15 mouse cellular contexts compared by ENCODE assay signal in genomic region chr1:85117537-85117936, GRCm38 (mm10). TPM values are rescaled to one million over a fixed set of nuclear protein-coding genes. Genes with fewer than 3 reads are reported as not detected.
"Had no signal": no experiment of that assay in that cellular context is flagged by ENCODE, and none has a peak within 500 bp of the region (broad histone marks: within the 10 kb centered on the region; RNA-seq: fewer than 3 reads in every experiment).

No protein-coding gene starts in this region.

RNA-seq across cellular contexts. Expression of gene A530032D15Rik, which starts 7.9 kb away (rescaled TPM):
- polyA plus RNA-seq: neural tube, embryonic 11.5 days; neural tube, embryonic 12.5 days; neural tube, embryonic 13.5 days; neural tube, embryonic 14.5 days; neural tube, embryonic 15.5 days; stomach, embryonic 14.5 days; stomach, embryonic 15.5 days; stomach, postnatal 0 days; testis, adult 2 months had no signal

RNA-seq across cellular contexts. Expression of gene Gm10553, which starts 17.6 kb away (rescaled TPM):
- total RNA-seq: neutrophil, adult 5-6 weeks had no signal
- polyA plus RNA-seq: neural tube, embryonic 11.5 days; neural tube, embryonic 12.5 days; neural tube, embryonic 13.5 days; neural tube, embryonic 14.5 days; neural tube, embryonic 15.5 days; small intestine, adult 2 months; spleen, adult 2 months; stomach, embryonic 14.5 days; stomach, embryonic 15.5 days; stomach, embryonic 16.5 days; stomach, postnatal 0 days; testis, adult 2 months; thymus, postnatal 0 days; urinary bladder, adult 2 months had no signal
